Mouse (Mus musculus): ENCODE measurements around the gene Hist2h2be. TPM values are rescaled to one million over a fixed set of nuclear protein-coding genes. Genes with fewer than 3 reads are reported as not detected.

The Hist2h2be gene
- total RNA-seq, 1 experiment from 2014 or later = 2.5 TPM

GRCm38 (mm10) chr3:96254683-96255355, 33.9 kb downstream of the Hist2h2be start:
- ATAC-seq (replicated peaks; ENCODE audit: insufficient number of reproducible peaks, low FRiP score, low TSS enrichment, poor library complexity, severe bottlenecking) = no peak

GRCm38 (mm10) chr3:96255926-96256593, 35.1 kb downstream of the Hist2h2be start:
- no peak for ATAC-seq (replicated peaks; ENCODE audit: insufficient number of reproducible peaks, low FRiP score, low TSS enrichment, poor library complexity, severe bottlenecking)

- ATAC-seq (replicated peaks; ENCODE audit: insufficient number of reproducible peaks, low FRiP score, low TSS enrichment, poor library complexity, severe bottlenecking) = no peak
Measured at GRCm38 (mm10) chr3:96257190-96257589, 36.3 kb downstream of the Hist2h2be start.

- ATAC-seq (replicated peaks; ENCODE audit: insufficient number of reproducible peaks, low FRiP score, low TSS enrichment, poor library complexity, severe bottlenecking) = no peak
Measured at GRCm38 (mm10) chr3:96260220-96260619, 39.3 kb downstream of the Hist2h2be start.

GRCm38 (mm10) chr3:96261623-96262022, 40.7 kb downstream of the Hist2h2be start:
- no peak for ATAC-seq (replicated peaks; ENCODE audit: insufficient number of reproducible peaks, low FRiP score, low TSS enrichment, poor library complexity, severe bottlenecking)

- ATAC-seq (replicated peaks; ENCODE audit: insufficient number of reproducible peaks, low FRiP score, low TSS enrichment, poor library complexity, severe bottlenecking) = peak; percentile 86
Measured at GRCm38 (mm10) chr3:96262216-96262875, 41.4 kb downstream of the Hist2h2be start.

GRCm38 (mm10) chr3:96262979-96263550, 42.1 kb downstream of the Hist2h2be start, which contains the start of gene Hist2h4:
Gene Hist2h4 (minus strand): TSS chr3:96263311.
- ATAC-seq (replicated peaks; ENCODE audit: insufficient number of reproducible peaks, low FRiP score, low TSS enrichment, poor library complexity, severe bottlenecking) = peak; percentile 77

- no peak for ATAC-seq (replicated peaks; ENCODE audit: insufficient number of reproducible peaks, low FRiP score, low TSS enrichment, poor library complexity, severe bottlenecking)
Measured at GRCm38 (mm10) chr3:96263558-96264403, 42.9 kb downstream of the Hist2h2be start.

- ATAC-seq (replicated peaks; ENCODE audit: insufficient number of reproducible peaks, low FRiP score, low TSS enrichment, poor library complexity, severe bottlenecking) = no peak
Measured at GRCm38 (mm10) chr3:96264404-96264949, 43.6 kb downstream of the Hist2h2be start.

GRCm38 (mm10) chr3:96266132-96266710, 45.3 kb downstream of the Hist2h2be start:
- ATAC-seq (replicated peaks; ENCODE audit: insufficient number of reproducible peaks, low FRiP score, low TSS enrichment, poor library complexity, severe bottlenecking) = no peak

- no peak for ATAC-seq (replicated peaks; ENCODE audit: insufficient number of reproducible peaks, low FRiP score, low TSS enrichment, poor library complexity, severe bottlenecking)
Measured at GRCm38 (mm10) chr3:96267541-96267940, 46.6 kb downstream of the Hist2h2be start.

- ATAC-seq (replicated peaks; ENCODE audit: insufficient number of reproducible peaks, low FRiP score, low TSS enrichment, poor library complexity, severe bottlenecking) = peak; percentile 72
Measured at GRCm38 (mm10) chr3:96268051-96268775, 47.3 kb downstream of the Hist2h2be start, which contains the start of gene Hist2h3b. Gene Hist2h3b (plus strand): TSS chr3:96268654.

GRCm38 (mm10) chr3:96268776-96269378, 48.0 kb downstream of the Hist2h2be start:
- peak; percentile 20; the same call in 1 of the 2 replicates for ATAC-seq (replicated peaks; ENCODE audit: insufficient number of reproducible peaks, low FRiP score, low TSS enrichment, poor library complexity, severe bottlenecking)

- ATAC-seq (replicated peaks; ENCODE audit: insufficient number of reproducible peaks, low FRiP score, low TSS enrichment, poor library complexity, severe bottlenecking) = peak; percentile 93
Measured at GRCm38 (mm10) chr3:96269511-96270474, 48.9 kb downstream of the Hist2h2be start, which contains the start of gene Hist2h2bb. Gene Hist2h2bb (plus strand): TSS chr3:96269752.
